Mouse (Mus musculus): ENCODE data around the gene Gm28036. TPM values are rescaled to one million over a fixed set of nuclear protein-coding genes. Genes with fewer than 3 reads are reported as not detected.
A peak's percentile ranks its signal among the peaks of the same experiment; 100 is the strongest.

The Gm28036 gene
- polyA plus RNA-seq, 1 experiment from 2014 or later = 4.0 TPM

DNA sequence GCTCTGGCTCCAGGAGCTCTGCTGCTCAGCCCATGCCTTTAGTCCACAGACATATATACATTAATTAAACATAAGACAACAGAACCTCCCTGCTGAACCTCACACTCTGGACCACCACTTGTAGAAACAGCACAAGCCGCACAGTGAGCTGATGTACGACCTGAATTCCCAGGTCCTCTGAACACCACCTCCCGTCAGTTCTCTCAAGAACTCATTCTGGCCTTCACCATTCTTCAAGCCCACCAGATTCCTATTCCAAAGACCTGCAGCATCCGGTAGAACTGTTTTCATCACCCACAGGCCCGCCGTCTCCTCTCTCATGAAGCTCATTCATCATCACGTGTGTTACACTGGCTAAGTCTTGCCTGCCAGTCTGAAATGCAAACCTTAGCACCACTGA lies 46.5 kb downstream of the Gm28036 start:
- no peaks in the 10 kb centered on the region for H3K9me3 ChIP-seq (replicated peaks)
- H3K36me3 ChIP-seq (replicated peaks) = peaks cover 36% of the 10 kb centered on the region
- no peak overlapping the region for H3K4me2 ChIP-seq
- ATAC-seq (ENCODE audit: insufficient read depth) = no peak
- H3K9ac ChIP-seq = no peak overlapping the region
- WGBS (ENCODE audit: insufficient replicate concordance) = 84% methylated on average over 7 of the region's 7 CpGs
- H3K27me3 ChIP-seq = no peaks in the 10 kb centered on the region
- H3K4me1 ChIP-seq (replicated peaks) = peaks cover 3% of the 10 kb centered on the region; the same call in 1 of the 2 replicates
- no peak overlapping the region for H3K27ac ChIP-seq (replicated peaks)
- no peak overlapping the region for H3K4me3 ChIP-seq (replicated peaks)

DNA sequence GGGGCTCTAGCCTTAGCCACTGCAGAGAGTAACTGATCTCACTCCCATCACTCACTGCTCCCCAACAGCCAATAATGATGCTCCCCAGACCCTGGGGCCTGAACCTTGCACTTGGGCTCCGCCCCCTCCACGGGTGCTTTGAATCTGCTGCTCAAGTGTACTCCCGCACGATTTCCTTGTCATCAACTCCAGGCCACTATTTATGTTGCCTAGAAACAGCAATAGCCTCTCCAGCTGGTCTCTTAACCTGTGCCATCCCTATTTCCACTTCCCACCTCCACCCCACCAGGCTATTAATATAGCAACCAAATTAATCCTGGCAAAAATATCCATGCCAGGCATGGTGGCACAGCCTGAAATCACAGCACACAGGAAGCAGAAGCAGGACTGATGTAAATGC lies 47.2 kb downstream of the Gm28036 start:
- Histone ChIP-seq H3K4me1 (replicated peaks) (peaks cover 3% of the 10 kb centered on the region; the same call in 1 of the 2 replicates), H3K4me2 (no peak overlapping the region), H3K27me3 (no peaks in the 10 kb centered on the region), H3K4me3 (replicated peaks) (no peak overlapping the region), H3K9me3 (replicated peaks) (no peaks in the 10 kb centered on the region), H3K27ac (replicated peaks) (no peak overlapping the region), H3K9ac (no peak overlapping the region), H3K36me3 (replicated peaks) (peaks cover 43% of the 10 kb centered on the region)
- ATAC-seq (ENCODE audit: insufficient read depth) = no peak
- WGBS (ENCODE audit: insufficient replicate concordance) = 64% methylated on average over 4 of the region's 4 CpGs

DNA sequence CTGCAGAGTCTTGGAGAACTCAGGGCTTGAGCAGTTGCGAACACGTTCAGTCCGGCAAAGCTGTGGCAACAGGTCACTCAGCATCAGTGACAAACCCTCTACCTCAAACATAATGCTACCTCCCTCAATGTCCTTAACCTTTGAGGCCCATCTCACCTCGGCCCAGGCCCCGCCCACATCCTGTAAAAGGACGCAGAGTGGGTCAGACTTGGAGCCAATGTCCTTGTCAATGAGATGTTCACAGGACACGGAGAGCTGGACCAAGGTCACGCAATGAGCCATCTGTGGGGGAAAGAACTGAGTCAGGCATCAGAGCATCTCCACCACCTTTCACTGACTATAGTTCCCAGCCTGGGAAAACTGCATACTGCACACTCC lies 47.7 kb downstream of the Gm28036 start:
- Histone ChIP-seq H3K27me3 (no peaks in the 10 kb centered on the region), H3K4me1 (replicated peaks) (peaks cover 3% of the 10 kb centered on the region; the same call in 1 of the 2 replicates), H3K9me3 (replicated peaks) (no peaks in the 10 kb centered on the region), H3K9ac (no peak overlapping the region), H3K4me2 (no peak overlapping the region), H3K27ac (replicated peaks) (no peak overlapping the region), H3K4me3 (replicated peaks) (no peak overlapping the region), H3K36me3 (replicated peaks) (peaks cover 48% of the 10 kb centered on the region)
- no peak for ATAC-seq (ENCODE audit: insufficient read depth)
- WGBS (ENCODE audit: insufficient replicate concordance) = 81% methylated on average over 8 of the region's 8 CpGs

DNA sequence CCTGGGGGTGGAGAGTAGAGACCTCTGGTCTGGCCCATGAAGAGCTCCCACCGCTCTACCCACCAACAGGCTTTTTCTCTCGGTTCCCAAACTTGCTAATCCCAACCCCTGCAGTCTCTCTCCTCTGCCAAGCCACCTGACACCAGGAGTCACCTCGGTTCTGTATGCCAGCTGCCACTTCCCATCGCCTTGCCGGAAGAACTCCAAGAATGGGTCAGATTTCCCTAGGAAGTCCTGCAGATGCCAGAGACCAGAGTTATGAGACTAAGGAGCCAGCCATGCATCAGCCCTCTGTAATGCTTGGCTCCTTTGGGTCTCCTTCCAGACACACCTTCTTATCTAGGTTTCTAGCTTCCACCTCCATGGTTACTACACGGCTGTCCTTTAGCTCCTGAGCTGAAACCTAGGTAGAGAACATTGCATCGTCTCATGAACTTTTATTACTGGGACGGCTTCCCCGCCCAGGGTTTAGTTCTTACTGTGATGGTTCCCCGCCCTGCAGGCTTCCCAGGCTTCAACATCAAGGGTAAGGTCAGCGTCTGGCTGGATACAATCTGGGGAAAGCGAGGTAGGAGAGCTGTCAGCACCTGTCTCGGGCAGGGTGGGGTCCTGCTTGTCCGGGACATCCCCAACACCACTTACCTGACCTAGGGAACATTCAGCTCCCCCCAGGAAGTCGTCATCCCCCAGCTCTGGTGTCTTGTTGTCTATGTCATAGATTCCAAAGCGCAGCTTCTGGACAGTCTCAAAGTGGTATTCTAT lies 48.3 kb downstream of the Gm28036 start:
- H3K27ac ChIP-seq (replicated peaks) = no peak overlapping the region
- no peak overlapping the region for H3K4me2 ChIP-seq
- no peaks in the 10 kb centered on the region for H3K9me3 ChIP-seq (replicated peaks)
- no peak overlapping the region for H3K4me3 ChIP-seq (replicated peaks)
- no peaks in the 10 kb centered on the region for H3K27me3 ChIP-seq
- 84% methylated on average over 16 of the region's 16 CpGs for WGBS (ENCODE audit: insufficient replicate concordance)
- peaks cover 3% of the 10 kb centered on the region; the same call in 1 of the 2 replicates for H3K4me1 ChIP-seq (replicated peaks)
- peaks cover 54% of the 10 kb centered on the region for H3K36me3 ChIP-seq (replicated peaks)
- no peak overlapping the region for H3K9ac ChIP-seq
- ATAC-seq (ENCODE audit: insufficient read depth) = no peak

DNA sequence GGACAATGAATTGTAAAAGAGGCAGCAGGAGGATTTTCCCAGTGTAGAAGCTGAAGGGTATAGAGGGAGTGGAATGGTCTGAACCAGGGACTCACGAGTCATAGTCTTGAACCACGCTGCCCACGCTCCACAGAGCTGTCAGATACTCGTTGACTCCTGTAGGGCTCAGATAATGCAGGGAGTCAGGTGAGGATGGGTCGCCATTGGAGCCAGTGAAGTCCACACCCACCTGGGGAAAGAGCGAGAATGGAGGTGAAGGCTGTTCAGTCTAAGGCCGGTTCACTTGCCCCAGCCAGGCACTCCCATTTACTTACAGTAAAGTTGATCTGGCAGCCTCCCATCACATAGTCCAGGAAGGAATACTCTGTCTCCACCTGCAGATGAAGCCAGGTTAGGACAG lies 49.4 kb downstream of the Gm28036 start:
- Histone ChIP-seq H3K4me3 (replicated peaks) (no peak overlapping the region), H3K4me1 (replicated peaks) (no peaks in the 10 kb centered on the region), H3K36me3 (replicated peaks) (peaks cover 65% of the 10 kb centered on the region), H3K9me3 (replicated peaks) (no peaks in the 10 kb centered on the region), H3K27ac (replicated peaks) (no peak overlapping the region), H3K27me3 (no peaks in the 10 kb centered on the region), H3K4me2 (no peak overlapping the region), H3K9ac (no peak overlapping the region)
- ATAC-seq (ENCODE audit: insufficient read depth) = no peak
- 68% methylated on average over 7 of the region's 7 CpGs for WGBS (ENCODE audit: insufficient replicate concordance)

DNA sequence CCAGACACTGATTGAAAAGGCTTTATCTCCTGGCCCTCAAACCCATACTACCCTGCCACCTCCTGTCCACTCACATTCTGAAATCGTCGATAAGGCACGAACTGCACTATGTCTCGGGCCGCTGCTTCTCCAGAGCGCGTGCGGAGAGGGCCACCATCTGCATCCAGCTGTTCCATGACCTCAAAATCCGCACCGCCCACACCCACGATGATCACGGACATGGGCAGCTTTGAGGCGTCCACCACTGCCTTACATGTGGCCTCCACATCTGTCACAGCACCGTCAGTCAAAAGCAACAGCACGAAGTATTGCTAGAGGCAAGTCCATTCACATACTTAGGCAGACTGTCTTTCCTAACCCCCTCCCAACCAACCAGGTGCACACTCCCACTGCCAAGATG lies 53.2 kb downstream of the Gm28036 start:
- Histone ChIP-seq H3K27ac (replicated peaks) (no peak overlapping the region), H3K27me3 (no peaks in the 10 kb centered on the region), H3K36me3 (replicated peaks) (peaks cover 79% of the 10 kb centered on the region), H3K9ac (no peak overlapping the region), H3K4me1 (replicated peaks) (no peaks in the 10 kb centered on the region), H3K9me3 (replicated peaks) (no peaks in the 10 kb centered on the region), H3K4me2 (no peak overlapping the region), H3K4me3 (replicated peaks) (no peak overlapping the region)
- no peak for ATAC-seq (ENCODE audit: insufficient read depth)
- WGBS (ENCODE audit: insufficient replicate concordance) = 92% methylated on average over 15 of the region's 15 CpGs

DNA sequence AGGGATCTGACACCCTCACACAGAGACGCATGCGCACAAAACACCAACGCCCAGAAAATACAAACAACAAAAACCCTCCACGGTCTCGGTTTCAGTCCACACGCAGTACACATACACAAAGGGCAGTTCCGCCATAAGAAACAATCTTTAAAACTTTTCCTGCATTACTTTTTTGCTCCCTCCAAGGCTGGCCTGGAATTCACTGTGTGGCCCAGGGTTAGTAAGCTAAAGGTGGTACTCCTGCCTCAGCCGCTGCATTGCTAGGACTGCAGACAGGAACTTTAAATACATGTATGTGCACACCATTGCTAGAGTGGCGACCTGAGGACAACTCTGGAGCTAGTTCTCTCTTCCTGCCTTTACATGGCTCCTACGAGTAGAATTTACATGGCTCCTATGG lies 55.7 kb downstream of the Gm28036 start:
- H3K36me3 ChIP-seq (replicated peaks) = peaks cover 54% of the 10 kb centered on the region
- 86% methylated on average over 10 of the region's 10 CpGs for WGBS (ENCODE audit: insufficient replicate concordance)
- H3K9ac ChIP-seq = no peak overlapping the region
- H3K4me2 ChIP-seq = no peak overlapping the region
- no peaks in the 10 kb centered on the region for H3K9me3 ChIP-seq (replicated peaks)
- ATAC-seq (ENCODE audit: insufficient read depth) = no peak
- H3K27me3 ChIP-seq = no peaks in the 10 kb centered on the region
- peaks cover 8% of the 10 kb centered on the region for H3K4me1 ChIP-seq (replicated peaks)
- no peak overlapping the region for H3K4me3 ChIP-seq (replicated peaks)
- no peak overlapping the region for H3K27ac ChIP-seq (replicated peaks)

DNA sequence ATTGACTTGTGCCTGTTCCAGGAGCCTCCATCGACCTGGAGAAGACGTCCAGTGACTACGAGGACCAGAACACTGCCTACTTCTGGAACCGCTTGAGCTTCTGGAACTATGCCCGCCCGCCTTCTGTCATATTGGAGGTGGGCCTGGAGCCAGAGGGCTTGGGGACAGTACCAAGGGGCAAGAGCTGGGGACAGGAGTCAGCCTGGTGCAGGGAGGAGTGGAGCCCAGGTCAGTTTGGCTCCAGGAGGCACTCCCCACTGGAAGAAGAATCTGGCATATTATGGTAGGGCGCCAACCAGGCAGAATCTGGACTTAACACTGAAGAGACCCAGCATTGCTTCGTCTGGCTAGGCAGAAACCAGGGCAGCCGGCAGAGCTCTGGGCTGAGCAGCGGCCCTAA lies 59.0 kb downstream of the Gm28036 start:
- Histone ChIP-seq H3K27ac (replicated peaks) (no peak overlapping the region), H3K4me1 (replicated peaks) (peaks cover 23% of the 10 kb centered on the region), H3K27me3 (peaks cover 8% of the 10 kb centered on the region; the same call in 1 of the 2 replicates), H3K9ac (no peak overlapping the region), H3K4me3 (replicated peaks) (no peak overlapping the region), H3K36me3 (replicated peaks) (peaks cover 21% of the 10 kb centered on the region), H3K9me3 (replicated peaks) (no peaks in the 10 kb centered on the region), H3K4me2 (no peak overlapping the region)
- no peak for ATAC-seq (ENCODE audit: insufficient read depth)
- WGBS (ENCODE audit: insufficient replicate concordance) = 86% methylated on average over 10 of the region's 10 CpGs

DNA sequence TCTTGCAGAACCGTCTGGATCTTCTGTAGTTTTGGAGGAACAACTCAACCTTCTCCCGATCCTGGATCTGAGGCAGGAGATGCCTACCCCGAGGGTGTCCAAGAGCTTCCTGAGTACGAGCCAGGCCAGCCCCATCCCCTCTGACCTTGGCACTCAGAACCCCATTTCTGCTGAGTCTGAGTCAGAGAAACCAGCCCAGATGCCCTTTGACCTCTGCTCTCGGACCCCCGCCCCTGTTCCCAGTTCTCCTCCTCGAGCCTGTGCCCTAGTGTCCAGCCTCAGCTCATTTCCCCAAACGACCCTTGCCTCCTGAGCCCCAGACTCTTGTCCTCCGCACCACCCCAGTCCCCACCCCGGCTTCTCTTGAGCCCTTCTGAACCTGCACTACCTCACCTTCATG lies 60.8 kb downstream of the Gm28036 start:
- Histone ChIP-seq H3K36me3 (replicated peaks) (peaks cover 8% of the 10 kb centered on the region; the same call in 1 of the 2 replicates), H3K4me2 (peak overlapping the region; percentile 99), H3K9me3 (replicated peaks) (no peaks in the 10 kb centered on the region), H3K4me3 (replicated peaks) (peak overlapping the region; percentile 67), H3K27me3 (peaks cover 8% of the 10 kb centered on the region; the same call in 1 of the 2 replicates), H3K4me1 (replicated peaks) (peaks cover 23% of the 10 kb centered on the region), H3K9ac (peak overlapping the region; percentile 67; the same call in 1 of the 2 replicates), H3K27ac (replicated peaks) (no peak overlapping the region)
- WGBS (ENCODE audit: insufficient replicate concordance) = 30% methylated on average over 10 of the region's 10 CpGs
- ATAC-seq (ENCODE audit: insufficient read depth) = no peak

DNA sequence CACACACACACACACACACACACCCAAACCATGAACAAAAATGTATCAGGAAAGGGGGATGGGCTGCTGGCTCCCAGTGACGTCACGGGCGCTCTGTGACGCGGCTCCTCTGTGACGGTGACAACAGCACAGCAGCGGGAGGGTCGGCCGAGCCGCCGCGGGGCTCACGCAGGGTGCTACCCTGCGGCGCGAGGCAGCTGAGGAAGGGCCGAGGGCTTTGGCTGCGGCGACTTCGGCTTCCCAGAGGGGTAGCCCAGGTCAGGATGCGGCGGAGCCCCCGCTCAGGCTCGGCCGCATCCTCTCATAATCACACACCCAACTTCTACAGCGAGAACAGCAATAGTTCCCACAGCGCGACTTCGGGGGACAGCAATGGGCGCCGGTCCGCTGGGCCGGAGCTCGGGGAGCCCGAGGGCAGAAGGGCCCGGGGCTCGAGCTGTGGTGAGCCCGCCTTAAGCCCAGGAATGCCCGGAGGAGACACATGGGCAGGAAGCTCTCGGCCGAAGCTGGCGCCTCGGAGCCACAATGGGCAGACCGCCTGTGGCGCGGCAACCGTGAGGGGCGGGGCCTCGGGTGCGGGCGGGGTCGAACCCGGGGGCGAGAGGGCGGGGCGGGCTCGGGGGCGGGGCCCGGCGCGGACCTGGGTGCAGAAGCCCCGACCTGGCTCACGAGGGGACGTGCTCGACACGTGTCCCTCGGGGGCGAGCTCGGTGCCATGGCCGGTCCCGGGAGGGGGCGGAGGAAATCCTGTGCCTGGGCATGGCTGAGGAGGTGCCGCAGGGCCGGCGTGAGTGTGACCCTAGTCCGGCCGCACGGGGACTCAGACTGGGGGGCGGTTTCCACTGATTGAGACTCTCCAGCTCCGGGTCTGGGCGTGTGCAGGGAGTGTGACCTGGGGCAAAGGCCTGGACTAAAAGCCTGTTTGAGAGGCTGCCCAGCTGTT lies 61.5 kb downstream of the Gm28036 start, which contains the start of gene Spag4:
Spag4 (plus strand) TSS at position 77 of the 943 bp plus-strand sequence.
- peak within 1 kb of the TSS; percentile 99 for H3K4me2 ChIP-seq
- under 1% methylated on average over 81 of the region's 81 CpGs for WGBS (ENCODE audit: insufficient replicate concordance)

DNA sequence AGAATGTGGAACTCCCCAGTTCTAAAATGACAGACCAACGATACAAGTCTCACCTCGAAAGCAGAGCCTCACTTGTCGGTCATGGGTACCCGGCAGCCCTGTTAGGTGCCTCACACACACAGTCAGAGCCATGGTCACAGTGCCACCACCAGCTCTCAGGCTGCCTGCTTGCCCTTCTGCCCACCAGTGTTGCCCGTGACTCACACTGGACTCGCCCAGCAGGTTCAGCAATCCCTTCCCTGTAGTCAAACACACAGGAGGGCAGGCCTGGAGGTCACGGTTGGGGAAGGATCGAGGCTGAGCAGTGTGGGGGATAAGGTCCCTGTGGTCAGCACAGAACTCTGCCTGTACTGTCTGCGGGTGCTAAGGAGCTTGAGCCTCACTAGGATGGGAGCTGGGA lies 74.1 kb downstream of the Gm28036 start, which contains the start of gene Fer1l4:
Fer1l4 (minus strand) TSS at position 132 of the 400 bp plus-strand sequence.
- H3K4me1 ChIP-seq (replicated peaks) = no peaks in the 10 kb centered on the region
- H3K4me2 ChIP-seq = no peak within 1 kb of the TSS
- peaks cover 46% of the 10 kb centered on the region for H3K27me3 ChIP-seq
- H3K9me3 ChIP-seq (replicated peaks) = no peaks in the 10 kb centered on the region
- no peak within 1 kb of the TSS for H3K27ac ChIP-seq (replicated peaks)
- ATAC-seq (ENCODE audit: insufficient read depth) = no peak
- WGBS (ENCODE audit: insufficient replicate concordance) = 61% methylated on average over 9 of the region's 9 CpGs
- H3K9ac ChIP-seq = no peak within 1 kb of the TSS
- H3K4me3 ChIP-seq (replicated peaks) = no peak within 1 kb of the TSS
- H3K36me3 ChIP-seq (replicated peaks) = no peaks in the 10 kb centered on the region

More for the DNA sequence above, 61.5 kb downstream of the Gm28036 start, which contains the start of gene Spag4:
- Histone ChIP-seq H3K36me3 (replicated peaks) (peaks cover 8% of the 10 kb centered on the region; the same call in 1 of the 2 replicates), H3K27ac (replicated peaks) (peak within 1 kb of the TSS; percentile 65), H3K27me3 (peaks cover 8% of the 10 kb centered on the region; the same call in 1 of the 2 replicates), H3K4me3 (replicated peaks) (peak within 1 kb of the TSS; percentile 67), H3K4me1 (replicated peaks) (peaks cover 23% of the 10 kb centered on the region), H3K9me3 (replicated peaks) (no peaks in the 10 kb centered on the region), H3K9ac (peak within 1 kb of the TSS; percentile 67)
- ATAC-seq (ENCODE audit: insufficient read depth) = peak; percentile 83

Measured in liver, embryonic 15.5 days (tissue).